ENCODE assay signal across 1 mouse cellular context in genomic region chr6:82715653-82716052, GRCm38 (mm10).
TF ChIP-seq lines count a peak whose summit lies in the region.

No protein-coding gene starts in this region.

TF ChIP-seq in MEL, 35 proteins besides CTCF, POLR2A, EP300 and RAD21 (continued from another document):
- TF ChIP-seq TAL1 (IDR thresholded peaks at IDR 0.05; ENCODE audit: low read length) (no peak), BHLHE40 (IDR thresholded peaks at IDR 0.05; ENCODE audit: borderline replicate concordance, low read depth, low read length) (no peak), POLR2AphosphoS2 (IDR thresholded peaks at IDR 0.05; ENCODE audit: low read length) (no peak), MAX (IDR thresholded peaks at IDR 0.05; ENCODE audit: low read length) (no peak), GABPA (IDR thresholded peaks at IDR 0.05; ENCODE audit: low read depth, low read length) (no peak), E2F4 (IDR thresholded peaks at IDR 0.05; ENCODE audit: borderline replicate concordance, low read depth, low read length) (no peak), NELFE (IDR thresholded peaks at IDR 0.05; ENCODE audit: low read depth, low read length) (no peak), MAFK (IDR thresholded peaks at IDR 0.05; ENCODE audit: borderline replicate concordance, low read depth, low read length) (no peak), MAZ (IDR thresholded peaks at IDR 0.05; ENCODE audit: low read depth, low read length) (no peak), USF2 (IDR thresholded peaks at IDR 0.05; ENCODE audit: borderline replicate concordance in 1 of 2, insufficient read depth in 1 of 2, low read depth in 1 of 2, low read length in 2 of 2) (no peak), TCF12 (IDR thresholded peaks at IDR 0.05; ENCODE audit: low read depth, low read length) (0 out of 2 replicates have a peak, but pooled peaks have one; percentile 7), MYC (IDR thresholded peaks at IDR 0.05; ENCODE audit: low read depth, low read length) (no peak), SIN3A (IDR thresholded peaks at IDR 0.05; ENCODE audit: low read length) (0 out of 2 replicates have a peak, but pooled peaks have one; percentile 24), ZKSCAN1 (IDR thresholded peaks at IDR 0.05; ENCODE audit: low read depth, low read length) (no peak), NRF1 (IDR thresholded peaks at IDR 0.05; ENCODE audit: insufficient read depth, low read depth, low read length, poor library complexity, severe bottlenecking) (no peak), USF1 (IDR thresholded peaks at IDR 0.05; ENCODE audit: low read depth, low read length) (no peak), UBTF (IDR thresholded peaks at IDR 0.05; ENCODE audit: borderline replicate concordance, insufficient read depth, low read depth, low read length) (no peak), POLR2AphosphoS5 (IDR thresholded peaks at IDR 0.05; ENCODE audit: borderline replicate concordance, low read depth, low read length) (no peak)
